Mouse (Mus musculus): Measurements from ENCODE around the gene Ppm1m.

DNA sequence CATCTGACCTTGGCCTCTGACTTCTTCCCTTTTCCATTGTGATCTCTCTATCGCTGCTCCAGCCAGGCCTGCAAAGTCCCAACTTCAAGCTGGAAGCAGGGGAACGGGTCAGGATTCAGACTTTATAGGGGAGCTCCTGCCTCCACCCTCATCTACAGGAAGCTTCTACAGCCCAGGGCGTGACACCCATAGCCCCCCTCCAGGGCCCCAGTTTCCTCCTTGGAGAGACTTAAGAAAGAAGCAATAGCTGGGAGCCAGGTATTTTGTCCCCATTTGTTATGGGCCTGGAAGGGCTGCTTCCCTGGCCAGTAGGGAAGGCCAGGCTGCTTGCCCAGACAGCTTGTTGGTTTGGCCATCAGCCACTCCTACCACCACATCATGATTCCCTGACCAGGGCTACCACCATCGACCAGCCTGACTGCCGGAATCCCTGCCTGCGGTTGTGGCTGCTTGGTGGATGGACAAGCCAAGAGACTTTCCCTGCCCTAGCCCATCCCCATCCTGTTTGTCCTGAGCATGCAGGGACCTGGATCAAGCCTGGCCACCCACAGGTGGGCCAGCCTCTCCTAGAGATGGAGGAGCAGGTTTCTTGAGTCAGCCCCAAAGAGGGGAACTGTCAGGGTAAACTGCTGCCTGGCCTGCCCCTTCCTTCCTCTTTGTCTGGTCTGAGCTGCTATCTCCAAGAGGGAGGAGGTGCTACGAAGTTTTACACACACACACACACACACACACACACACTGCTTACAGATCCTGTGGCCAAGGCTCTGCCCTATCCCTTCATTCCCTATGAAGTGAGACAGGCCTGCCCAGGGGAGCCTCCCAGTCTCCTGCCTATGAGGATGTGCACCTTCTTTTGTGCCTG lies 4.7 kb upstream of the Ppm1m start:
- TF ChIP-seq TAL1 (IDR thresholded peaks at IDR 0.05; ENCODE audit: low read length) (no peak), GATA1 (IDR thresholded peaks at IDR 0.05; ENCODE audit: low read length) (no peak)
